Mouse (Mus musculus): ENCODE measurements around the gene Olfr218. TPM values are rescaled to one million over a fixed set of nuclear protein-coding genes. Genes with fewer than 3 reads are reported as not detected.

The Olfr218 gene
- polyA plus RNA-seq (2012; rRNA removed) = not detected in 2 replicates

GRCm38 (mm10) chr1:173197508-173197907, at the start of gene Olfr218:
Gene Olfr218, plus strand, starts transcription at chr1:173197808.

GRCm38 (mm10) chr1:173190540-173190939, 7.1 kb upstream of the Olfr218 start, which contains the start of gene Olfr1406:
Gene Olfr1406, minus strand, starts transcription at chr1:173190640.

GRCm38 (mm10) chr1:173212092-173212491, 14.5 kb downstream of the Olfr218 start, which contains the start of gene Olfr1404:
Gene Olfr1404, plus strand, starts transcription at chr1:173212392.

GRCm38 (mm10) chr1:173227081-173227480, 29.5 kb downstream of the Olfr218 start, which contains the start of gene Fcer1a:
Gene Fcer1a, minus strand, starts transcription at chr1:173227214.

Other genes starting within 250 kb of the Olfr218 start
- 0.02 TPM in 1 of 2 replicates, not detected in the other for gene Olfr16, start 247.4 kb upstream of the Olfr218 start, polyA plus RNA-seq (2012; rRNA removed)
- not detected in 2 replicates for gene Olfr1408, start 60.4 kb upstream of the Olfr218 start, polyA plus RNA-seq (2012; rRNA removed)
- gene Olfr1406, start 7.2 kb upstream of the Olfr218 start, polyA plus RNA-seq (2012; rRNA removed) = not detected in 2 replicates
- not detected in 2 replicates for gene Olfr1404, start 14.6 kb downstream of the Olfr218 start, polyA plus RNA-seq (2012; rRNA removed)
- gene Fcer1a, start 29.4 kb downstream of the Olfr218 start, polyA plus RNA-seq (2012; rRNA removed) = 0.02 TPM in 1 of 2 replicates, not detected in the other
- gene Olfr418, start 68.2 kb downstream of the Olfr218 start, polyA plus RNA-seq (2012; rRNA removed) = not detected in 2 replicates
- not detected in 2 replicates for gene Mptx2, start 80.0 kb downstream of the Olfr218 start, polyA plus RNA-seq (2012; rRNA removed)
- 46.1 and 54.9 TPM in 2 replicates for gene Ackr1, start 135.9 kb downstream of the Olfr218 start, polyA plus RNA-seq (2012; rRNA removed)
- gene Aim2, start 153.1 kb downstream of the Olfr218 start, polyA plus RNA-seq (2012; rRNA removed) = 5.1 and 5.7 TPM in 2 replicates
- 0.29 and 0.35 TPM in 2 replicates for gene Cadm3, start 169.9 kb downstream of the Olfr218 start, polyA plus RNA-seq (2012; rRNA removed)

Measured in liver, embryonic 14 days (tissue).